Mouse (Mus musculus): Measurements from ENCODE around the gene Ccdc155.

DNA sequence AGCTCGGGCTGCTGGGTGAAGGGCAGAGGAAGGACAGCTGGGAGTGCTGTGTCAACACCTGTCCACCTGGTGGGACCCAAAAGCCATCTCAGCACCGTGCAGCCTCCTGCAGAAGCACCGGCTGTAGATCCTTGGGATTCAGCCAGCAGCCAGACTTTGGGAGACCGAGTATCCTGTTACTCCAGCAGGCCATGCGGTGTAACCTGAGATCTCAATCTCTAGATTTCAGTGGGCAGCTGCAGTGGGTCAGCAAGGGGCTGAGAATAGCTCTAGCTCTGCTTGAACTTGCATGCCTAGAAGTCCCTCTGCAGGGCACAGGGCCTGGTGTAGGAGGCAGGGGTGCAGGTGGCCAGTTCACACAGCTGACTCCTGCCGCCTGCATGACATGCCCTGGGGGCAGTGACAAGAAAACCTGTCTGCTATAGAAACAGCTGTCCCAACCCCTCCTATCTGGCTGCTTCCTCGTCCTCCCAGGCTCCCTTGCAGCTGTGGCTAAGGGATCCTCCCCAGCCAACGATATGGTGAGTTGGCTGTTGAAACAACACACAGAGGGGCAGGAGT is 12.8 kb downstream of the Ccdc155 start:
- TF ChIP-seq CTCF (IDR thresholded peaks at IDR 0.05; ENCODE audit: low read depth, low read length), result no peak
- TF ChIP-seq POLR2A (IDR thresholded peaks at IDR 0.05; ENCODE audit: extremely low read depth, insufficient read depth, low read length), result no peak
